Mouse (Mus musculus): Measurements from ENCODE around the gene Gm49395.

The Gm49395 gene

GRCm38 (mm10) chr13:115098227-115098626, 3.5 kb downstream of the Gm49395 start:
- no peak for DNase-seq (ENCODE audit: low spot score)

GRCm38 (mm10) chr13:115096965-115097364, 4.8 kb downstream of the Gm49395 start:
- DNase-seq (ENCODE audit: low spot score), result no peak

- no peak for DNase-seq (ENCODE audit: low spot score)
Measured at GRCm38 (mm10) chr13:115096216-115096615, 5.5 kb downstream of the Gm49395 start.

- DNase-seq (ENCODE audit: low spot score), result no peak
Measured at GRCm38 (mm10) chr13:115095392-115095791, 6.3 kb downstream of the Gm49395 start.

- no peak for DNase-seq (ENCODE audit: low spot score)
Measured at GRCm38 (mm10) chr13:115091511-115091910, 10.2 kb downstream of the Gm49395 start.

GRCm38 (mm10) chr13:115090977-115091445, 10.7 kb downstream of the Gm49395 start:
- DNase-seq (ENCODE audit: low spot score), result no peak

- DNase-seq (ENCODE audit: low spot score), result peak; percentile 83
Measured at GRCm38 (mm10) chr13:115090069-115090976, 11.4 kb downstream of the Gm49395 start, which contains the start of gene Pelo. Gene Pelo (minus strand): TSS chr13:115090186.

GRCm38 (mm10) chr13:115089395-115090025, 12.2 kb downstream of the Gm49395 start:
- DNase-seq (ENCODE audit: low spot score), result no peak

GRCm38 (mm10) chr13:115089020-115089394, 12.7 kb downstream of the Gm49395 start:
- DNase-seq (ENCODE audit: low spot score), result no peak

- no peak for DNase-seq (ENCODE audit: low spot score)
Measured at GRCm38 (mm10) chr13:115085974-115086373, 15.7 kb downstream of the Gm49395 start.

- DNase-seq (ENCODE audit: low spot score), result no peak
Measured at GRCm38 (mm10) chr13:115082339-115082738, 19.4 kb downstream of the Gm49395 start.

- no peak for DNase-seq (ENCODE audit: low spot score)
Measured at GRCm38 (mm10) chr13:115079996-115080585, 21.6 kb downstream of the Gm49395 start.

- DNase-seq (ENCODE audit: low spot score), result no peak
Measured at GRCm38 (mm10) chr13:115078997-115079685, 22.6 kb downstream of the Gm49395 start.

GRCm38 (mm10) chr13:115077346-115078134, 24.2 kb downstream of the Gm49395 start:
- no peak for DNase-seq (ENCODE audit: low spot score)

GRCm38 (mm10) chr13:115072386-115072785, 29.3 kb downstream of the Gm49395 start:
- no peak for DNase-seq (ENCODE audit: low spot score)

GRCm38 (mm10) chr13:115071431-115071830, 30.3 kb downstream of the Gm49395 start:
- DNase-seq (ENCODE audit: low spot score), result no peak

GRCm38 (mm10) chr13:115067968-115068330, 33.8 kb downstream of the Gm49395 start:
- DNase-seq (ENCODE audit: low spot score), result no peak

GRCm38 (mm10) chr13:115067324-115067967, 34.3 kb downstream of the Gm49395 start:
- no peak for DNase-seq (ENCODE audit: low spot score)

- no peak for DNase-seq (ENCODE audit: low spot score)
Measured at GRCm38 (mm10) chr13:115057555-115057954, 44.2 kb downstream of the Gm49395 start.

GRCm38 (mm10) chr13:115054783-115055182, 46.9 kb downstream of the Gm49395 start:
- DNase-seq (ENCODE audit: low spot score), result no peak

GRCm38 (mm10) chr13:115052568-115052967, 49.2 kb downstream of the Gm49395 start:
- no peak for DNase-seq (ENCODE audit: low spot score)
